Mouse (Mus musculus) testis, postnatal 10 days (tissue): ENCODE results near the gene Sox14.
A peak's percentile ranks its signal among the peaks of the same experiment; 100 is the strongest.

Experiments used
- DNase-seq: peaks from one replicate; pipeline ENCODE4 v3.0.0; 2021; ENCODE audit warnings: low spot score

The Sox14 gene

GRCm38 (mm10) chr9:99875618-99876372 is at the start of gene Sox14:
Gene Sox14 (minus strand): TSS chr9:99876170.
- peak; percentile 49 for DNase-seq

- no peak for DNase-seq
Observed at GRCm38 (mm10) chr9:99879311-99879710, 3.3 kb upstream of the Sox14 start.

GRCm38 (mm10) chr9:99878588-99878987 is 2.6 kb upstream of the Sox14 start:
- DNase-seq, result no peak

- DNase-seq, result no peak
Observed at GRCm38 (mm10) chr9:99877056-99877546, 1.1 kb upstream of the Sox14 start.

- no peak for DNase-seq
Observed at GRCm38 (mm10) chr9:99876373-99877055, 544 bp upstream of the Sox14 start.

GRCm38 (mm10) chr9:99874735-99875617 is 994 bp downstream of the Sox14 start:
- no peak for DNase-seq

GRCm38 (mm10) chr9:99873721-99874120 is 2.2 kb downstream of the Sox14 start:
- DNase-seq, result no peak

- DNase-seq, result no peak
Observed at GRCm38 (mm10) chr9:99873116-99873620, 2.8 kb downstream of the Sox14 start.

- no peak for DNase-seq
Observed at GRCm38 (mm10) chr9:99872204-99873115, 3.5 kb downstream of the Sox14 start.

- no peak for DNase-seq
Observed at GRCm38 (mm10) chr9:99871556-99872203, 4.3 kb downstream of the Sox14 start.

GRCm38 (mm10) chr9:99870780-99871555 is 5.0 kb downstream of the Sox14 start:
- DNase-seq, result no peak

- peak; percentile 41 for DNase-seq
Observed at GRCm38 (mm10) chr9:99869936-99870779, 5.8 kb downstream of the Sox14 start.

- no peak for DNase-seq
Observed at GRCm38 (mm10) chr9:99869275-99869674, 6.7 kb downstream of the Sox14 start.

GRCm38 (mm10) chr9:99868606-99869005 is 7.4 kb downstream of the Sox14 start:
- no peak for DNase-seq

GRCm38 (mm10) chr9:99868054-99868453 is 7.9 kb downstream of the Sox14 start:
- no peak for DNase-seq

- DNase-seq, result peak; percentile 51
Observed at GRCm38 (mm10) chr9:99862936-99863335, 13.0 kb downstream of the Sox14 start.

- no peak for DNase-seq
Observed at GRCm38 (mm10) chr9:99854486-99854885, 21.5 kb downstream of the Sox14 start.

- DNase-seq, result no peak
Observed at GRCm38 (mm10) chr9:99853356-99853755, 22.6 kb downstream of the Sox14 start.

GRCm38 (mm10) chr9:99850354-99850753 is 25.6 kb downstream of the Sox14 start:
- no peak for DNase-seq
